23 mouse cellular contexts compared by ENCODE assay signal in the genomic region with DNA sequence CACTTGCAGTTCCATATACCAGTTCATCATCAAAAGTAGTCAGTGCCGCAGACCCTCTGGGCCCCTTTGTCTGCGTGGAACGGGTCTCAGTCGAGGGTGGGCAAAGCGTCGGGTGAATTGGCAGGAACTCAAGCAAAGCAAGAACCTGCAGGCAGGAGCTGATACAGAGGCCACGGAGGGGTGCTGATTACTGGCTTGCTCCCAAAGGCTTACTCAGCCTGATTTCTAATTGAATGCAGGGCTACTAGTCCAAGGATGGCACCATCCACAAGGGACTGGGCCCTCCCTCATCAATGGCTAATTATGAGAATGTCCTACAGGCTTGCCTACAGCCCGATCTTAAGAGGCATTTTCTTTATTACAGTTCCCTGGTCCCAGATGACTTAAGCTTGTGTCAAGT.
DNase-seq lines count a peak whose midpoint lies in the region; ATAC-seq and TF ChIP-seq lines count a peak whose summit lies in the region.
"Had no signal": no experiment of that assay in that cellular context is flagged by ENCODE, and none has a peak within 500 bp of the region (broad histone marks: within the 10 kb centered on the region; RNA-seq: fewer than 3 reads in every experiment).

No protein-coding gene starts in this region.

- ATAC-seq in hindbrain, embryonic 12.5 days (ENCODE audit: low FRiP score) = peak; percentile 52; the same call in 1 of the 2 replicates
- ATAC-seq in hindbrain, embryonic 11.5 days (ENCODE audit: low FRiP score) = no peak
- ATAC-seq in midbrain, embryonic 14.5 days (ENCODE audit: low FRiP score, low TSS enrichment) = peak; percentile 20; the same call in 1 of the 2 replicates
- ATAC-seq: forebrain, embryonic 16.5 days; hindbrain, embryonic 16.5 days had no signal

- H3K27me3 ChIP-seq in hindbrain, embryonic 12.5 days = no peaks in the 10 kb centered on the region
- H3K27me3 ChIP-seq in hindbrain, embryonic 11.5 days (ENCODE audit: control insufficient read depth, insufficient read depth, low read length) = no peaks in the 10 kb centered on the region
- no peaks in the 10 kb centered on the region for H3K27me3 ChIP-seq in midbrain, embryonic 14.5 days (ENCODE audit: control insufficient read depth, insufficient read depth, low read length)
- H3K27me3 ChIP-seq in midbrain, embryonic 10.5 days (ENCODE audit: low read depth, poor library complexity, severe bottlenecking) = no peaks in the 10 kb centered on the region
- H3K27me3 ChIP-seq: CH12.LX; embryonic facial prominence, embryonic 15.5 days; heart, embryonic 15.5 days had no signal

- no peak overlapping the region for H3K27ac ChIP-seq in hindbrain, embryonic 12.5 days
- H3K27ac ChIP-seq in hindbrain, embryonic 11.5 days (ENCODE audit: low read depth, low read length) = no peak overlapping the region
- H3K27ac ChIP-seq in midbrain, embryonic 14.5 days (replicated peaks; ENCODE audit: low read depth, low read length) = no peak overlapping the region
- no peak overlapping the region for H3K27ac ChIP-seq in midbrain, embryonic 10.5 days (replicated peaks)
- H3K27ac ChIP-seq: embryonic facial prominence, embryonic 15.5 days; heart, adult 2 months; heart, embryonic 15.5 days had no signal

- H3K9ac ChIP-seq in hindbrain, embryonic 12.5 days = no peak overlapping the region
- no peak overlapping the region for H3K9ac ChIP-seq in hindbrain, embryonic 11.5 days (ENCODE audit: low read depth, low read length)
- no peak overlapping the region for H3K9ac ChIP-seq in midbrain, embryonic 14.5 days (replicated peaks; ENCODE audit: low read length)
- H3K9ac ChIP-seq: embryonic facial prominence, embryonic 15.5 days; heart, embryonic 15.5 days had no signal

- H3K9me3 ChIP-seq in hindbrain, embryonic 12.5 days (replicated peaks) = no peaks in the 10 kb centered on the region
- no peaks in the 10 kb centered on the region for H3K9me3 ChIP-seq in hindbrain, embryonic 11.5 days (ENCODE audit: control insufficient read depth, low read length)
- H3K9me3 ChIP-seq in midbrain, embryonic 14.5 days (ENCODE audit: control insufficient read depth, low read length) = no peaks in the 10 kb centered on the region
- H3K9me3 ChIP-seq in midbrain, embryonic 10.5 days (replicated peaks) = no peaks in the 10 kb centered on the region
- H3K9me3 ChIP-seq: embryonic facial prominence, embryonic 15.5 days; heart, embryonic 15.5 days had no signal

- no peak for TF ChIP-seq CTCF in brain, embryonic 14.5 days (IDR thresholded peaks at IDR 0.05; ENCODE audit: borderline replicate concordance, extremely low read depth, insufficient read depth, insufficient read length)

- peak; percentile 13 for DNase-seq in adrenal gland, adult 8-10 months
- no peak for DNase-seq in adrenal gland, adult 18-20 months (ENCODE audit: low spot score in 2 of 2)
- no peak for DNase-seq in hindbrain, embryonic 11.5 days (ENCODE audit: low spot score)
- DNase-seq in midbrain, embryonic 14.5 days = peak; percentile 3
- no peak for DNase-seq in midbrain, embryonic 10.5 days (ENCODE audit: low spot score)
- DNase-seq in brain, embryonic 14.5 days (ENCODE audit: low read depth) = peak; percentile 34
- DNase-seq in left cerebral cortex, postnatal 36 days (ENCODE audit: low spot score in 2 of 2) = no peak
- DNase-seq: adrenal gland, postnatal 25 days; cerebellum, adult 11 months; cerebellum, adult 8-10 months; embryo, embryonic 11 days; gastrocnemius, postnatal 14 days; heart, adult 2 months; heart, postnatal 14 days; kidney, adult 11 months had no signal

- WGBS in hindbrain, embryonic 12.5 days = 90% methylated on average over 8 of the region's 8 CpGs
- WGBS in hindbrain, embryonic 11.5 days = 95% methylated on average over 8 of the region's 8 CpGs
- 71% methylated on average over 8 of the region's 8 CpGs for WGBS in midbrain, embryonic 14.5 days
- WGBS in midbrain, embryonic 10.5 days = 98% methylated on average over 8 of the region's 8 CpGs

- no peaks in the 10 kb centered on the region for H3K36me3 ChIP-seq in hindbrain, embryonic 12.5 days
- no peaks in the 10 kb centered on the region for H3K36me3 ChIP-seq in hindbrain, embryonic 11.5 days (ENCODE audit: control insufficient read depth, insufficient read depth, low read length)
- H3K36me3 ChIP-seq in midbrain, embryonic 14.5 days (ENCODE audit: control insufficient read depth, insufficient read depth, low read length) = no peaks in the 10 kb centered on the region
- no peaks in the 10 kb centered on the region for H3K36me3 ChIP-seq in midbrain, embryonic 10.5 days
- H3K36me3 ChIP-seq: embryonic facial prominence, embryonic 15.5 days; heart, embryonic 15.5 days had no signal

- H3K4me3 ChIP-seq in hindbrain, embryonic 12.5 days = no peak overlapping the region
- H3K4me3 ChIP-seq in hindbrain, embryonic 11.5 days (ENCODE audit: low read depth, low read length) = no peak overlapping the region
- no peak overlapping the region for H3K4me3 ChIP-seq in midbrain, embryonic 14.5 days (replicated peaks; ENCODE audit: low read depth, low read length)
- H3K4me3 ChIP-seq in midbrain, embryonic 10.5 days = no peak overlapping the region
- H3K4me3 ChIP-seq: embryonic facial prominence, embryonic 15.5 days; erythroblast, embryonic 14.5 days; heart, adult 2 months; heart, embryonic 15.5 days had no signal

- intact Hi-C loops in left cerebral cortex, postnatal 36 days (cut with DNase I) = no loop called here

- TF ChIP-seq POLR2A in brain, embryonic 14.5 days (IDR thresholded peaks at IDR 0.05; ENCODE audit: borderline replicate concordance, extremely low read depth, insufficient read depth, insufficient read length, poor library complexity, severe bottlenecking) = no peak

- no peaks in the 10 kb centered on the region for H3K4me1 ChIP-seq in hindbrain, embryonic 12.5 days
- no peaks in the 10 kb centered on the region for H3K4me1 ChIP-seq in hindbrain, embryonic 11.5 days (replicated peaks; ENCODE audit: control insufficient read depth, insufficient read depth, low read length)
- no peaks in the 10 kb centered on the region for H3K4me1 ChIP-seq in midbrain, embryonic 14.5 days (ENCODE audit: control insufficient read depth, insufficient read depth, low read length)
- H3K4me1 ChIP-seq in midbrain, embryonic 10.5 days = no peaks in the 10 kb centered on the region
- H3K4me1 ChIP-seq: embryonic facial prominence, embryonic 15.5 days; heart, embryonic 15.5 days had no signal

- H3K4me2 ChIP-seq in hindbrain, embryonic 12.5 days (replicated peaks) = no peak overlapping the region
- no peak overlapping the region for H3K4me2 ChIP-seq in hindbrain, embryonic 11.5 days (replicated peaks; ENCODE audit: low read depth, low read length)
- H3K4me2 ChIP-seq in midbrain, embryonic 14.5 days (ENCODE audit: low read length) = no peak overlapping the region
- H3K4me2 ChIP-seq: embryonic facial prominence, embryonic 15.5 days; heart, embryonic 11.5 days; heart, embryonic 15.5 days had no signal

Comparison
In these comparisons a context has a peak if more than half of its experiments do, and no peak if none do; other contexts are left out.
1. DNase-seq: peak in adrenal gland, adult 8-10 months (single experiment), midbrain, embryonic 14.5 days (single experiment) and brain, embryonic 14.5 days (single experiment); none in adrenal gland, adult 18-20 months (0 of 2), hindbrain, embryonic 11.5 days (single experiment), midbrain, embryonic 10.5 days (single experiment) and left cerebral cortex, postnatal 36 days (0 of 2).